Mouse (Mus musculus) left cerebral cortex, adult 6 months (tissue): ENCODE measurements around the gene Amot. TPM values are rescaled to one million over a fixed set of nuclear protein-coding genes. Genes with fewer than 3 reads are reported as not detected.

ENCODE experiments used
- long read RNA-seq, 2 experiments: library from polyadenylated mRNA; unstranded; transcript quantifications; one replicate each; pipeline ENCODE4 v2.0.0; 2019 to 2020
- polyA plus RNA-seq: library from polyadenylated mRNA; unstranded; fragments of <200 nt; fragmentation: Nextera tagmentation; gene quantifications from 2 replicates; pipeline ENCODE4 v1.2.3, GENCODE M21; 2021

The Amot gene
- 3.6 and 4.4 TPM in 2 replicates for polyA plus RNA-seq
- long read RNA-seq, experiment 1, partial matches to known transcripts: 0 of 4 reads
- long read RNA-seq, experiment 1, other reads (novel, unspliced or antisense): 4 of 4 reads
- long read RNA-seq, experiment 2, partial matches to known transcripts: 0 of 4 reads
- long read RNA-seq, experiment 2, other reads (novel, unspliced or antisense): 4 of 4 reads

DNA sequence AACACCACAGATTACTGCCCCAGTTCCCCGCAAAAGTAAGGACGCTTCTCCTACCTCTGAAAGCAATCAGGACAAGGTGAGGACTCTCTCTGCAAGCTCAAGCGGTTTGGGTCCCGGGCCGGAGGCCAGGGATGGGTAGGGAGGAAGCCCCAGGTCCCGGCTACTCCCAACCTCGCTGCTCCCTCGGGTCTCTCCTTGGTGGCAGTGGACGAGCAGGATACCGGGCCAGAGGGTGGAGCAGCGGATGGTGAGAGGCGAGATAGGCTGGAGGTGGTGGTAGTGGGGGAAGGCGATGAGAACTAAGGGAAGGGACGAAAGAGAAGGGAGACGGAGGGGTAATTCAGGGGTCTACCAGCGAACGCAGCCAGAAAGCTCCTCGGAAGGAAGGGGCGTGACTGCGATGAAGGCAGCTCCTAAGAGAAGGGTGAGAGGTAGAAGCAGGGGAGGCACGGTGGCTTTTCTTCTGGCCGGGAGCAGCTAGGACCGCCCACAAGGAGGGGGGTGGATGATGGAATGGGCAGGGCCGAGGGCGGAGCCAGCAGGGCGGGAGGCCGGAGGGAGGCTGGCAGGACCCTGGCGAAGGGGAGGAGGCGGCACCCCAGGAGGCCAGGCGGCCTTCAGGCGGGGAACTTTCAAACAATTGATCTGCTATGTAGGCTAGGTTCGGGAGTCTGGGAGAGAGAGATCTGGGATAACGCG, at the start of gene Amot:
Gene Amot (minus strand): TSS at position 465 of the 699 bp plus-strand sequence.

Other genes starting within 250 kb of the Amot start
- gene Lhfpl1, start 156.1 kb downstream of the Amot start, polyA plus RNA-seq: 0.11 TPM in 2 replicates